Mouse (Mus musculus) E14TG2a.4 (cell line): ENCODE results near the gene Fnbp1l.

ENCODE experiments used
- H3K27me3 ChIP-seq: 2 replicates; pipeline ENCODE4 v1.6.1; 2014; ENCODE audit warnings: low read length, control low read depth; ENCODE audit not compliant: insufficient read depth
- H3K36me3 ChIP-seq: 2 replicates; pipeline ENCODE4 v1.6.1; 2014; ENCODE audit warnings: low read length, control low read depth; ENCODE audit not compliant: insufficient read depth
- H3K4me1 ChIP-seq: replicated peaks from 2 replicates; pipeline ENCODE4 v1.6.1; 2014; ENCODE audit warnings: low read depth, low read length, control low read depth
- H3K4me3 ChIP-seq: replicated peaks from 2 replicates; pipeline ENCODE4 v1.5.1; 2014; ENCODE audit warnings: mild to moderate bottlenecking, low read length
- H3K9me3 ChIP-seq: 2 replicates; pipeline ENCODE4 v1.6.1; 2014; ENCODE audit warnings: low read length, control low read depth
- CTCF ChIP-seq: conservative IDR thresholded peaks from 2 replicates; pipeline ENCODE4 v1.5.1; 2014; ENCODE audit warnings: low read length
- NANOG ChIP-seq: IDR thresholded peaks from 2 replicates; pipeline ENCODE4 v1.6.1; 2014; ENCODE audit warnings: borderline replicate concordance, low read length, mixed read lengths
- POU5F1 ChIP-seq: IDR thresholded peaks from 2 replicates; pipeline ENCODE4 v1.6.1; 2014; ENCODE audit warnings: low read length, borderline replicate concordance

Fnbp1l gene

GRCm38 (mm10) chr3:122586918-122587641 lies 32.4 kb downstream of the Fnbp1l start:
- TF ChIP-seq POU5F1 = no peak
- no peak for TF ChIP-seq NANOG
- no peak for TF ChIP-seq CTCF
- Histone ChIP-seq H3K4me3 (no peak overlapping the region), H3K27me3 (no peaks in the 10 kb centered on the region), H3K36me3 (peaks cover 24% of the 10 kb centered on the region), H3K9me3 (peaks cover 5% of the 10 kb centered on the region), H3K4me1 (no peaks in the 10 kb centered on the region)

DNA sequence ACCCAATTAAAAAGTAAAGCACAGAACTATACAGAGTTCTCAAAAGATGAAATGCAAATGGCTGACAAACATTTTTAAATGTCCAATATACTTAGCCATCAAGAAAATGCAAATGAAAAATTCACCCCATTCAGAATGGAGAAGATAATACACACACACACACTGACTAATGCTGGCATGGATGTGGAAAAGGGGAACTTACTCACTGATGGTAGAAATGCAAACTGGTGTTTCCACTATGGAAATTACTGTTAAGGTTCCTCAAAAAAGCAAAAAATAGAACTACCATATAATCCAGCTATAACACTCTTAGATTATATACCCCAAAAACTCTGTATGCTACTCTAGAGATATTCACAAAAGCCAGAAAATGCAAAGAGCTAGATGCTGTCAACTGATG lies 42.2 kb downstream of the Fnbp1l start:
- Histone ChIP-seq H3K9me3 (peaks cover 3% of the 10 kb centered on the region; the same call in 1 of the 2 replicates), H3K36me3 (peaks cover 4% of the 10 kb centered on the region), H3K4me3 (no peak overlapping the region), H3K4me1 (no peaks in the 10 kb centered on the region), H3K27me3 (no peaks in the 10 kb centered on the region)
- TF ChIP-seq NANOG (no peak), POU5F1 (no peak), CTCF (no peak)

DNA sequence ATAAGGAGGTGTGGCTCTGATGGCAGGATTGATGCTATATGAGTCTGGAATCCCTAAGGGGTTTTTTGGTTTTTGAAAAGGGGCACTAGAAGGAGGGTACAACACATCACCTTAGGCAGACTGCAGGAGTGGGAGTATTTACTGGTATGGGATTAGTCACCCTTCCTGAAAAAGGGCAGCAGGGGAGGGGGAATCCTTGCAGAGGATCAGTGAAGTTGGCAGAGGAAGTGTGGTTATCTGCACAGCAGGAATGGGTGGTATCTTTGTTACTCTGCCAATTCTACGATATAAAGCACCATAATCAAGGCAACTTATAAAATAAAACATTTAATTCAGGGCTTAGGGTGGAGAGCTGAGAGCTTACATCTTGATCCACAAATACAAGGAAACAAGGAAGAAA lies 44.6 kb downstream of the Fnbp1l start:
- no peaks in the 10 kb centered on the region for H3K27me3 ChIP-seq
- no peak overlapping the region for H3K4me3 ChIP-seq
- H3K36me3 ChIP-seq = peaks cover 6% of the 10 kb centered on the region
- H3K4me1 ChIP-seq = no peaks in the 10 kb centered on the region
- H3K9me3 ChIP-seq = peaks cover 3% of the 10 kb centered on the region; the same call in 1 of the 2 replicates
- no peak for TF ChIP-seq NANOG
- no peak for TF ChIP-seq POU5F1
- no peak for TF ChIP-seq CTCF

DNA sequence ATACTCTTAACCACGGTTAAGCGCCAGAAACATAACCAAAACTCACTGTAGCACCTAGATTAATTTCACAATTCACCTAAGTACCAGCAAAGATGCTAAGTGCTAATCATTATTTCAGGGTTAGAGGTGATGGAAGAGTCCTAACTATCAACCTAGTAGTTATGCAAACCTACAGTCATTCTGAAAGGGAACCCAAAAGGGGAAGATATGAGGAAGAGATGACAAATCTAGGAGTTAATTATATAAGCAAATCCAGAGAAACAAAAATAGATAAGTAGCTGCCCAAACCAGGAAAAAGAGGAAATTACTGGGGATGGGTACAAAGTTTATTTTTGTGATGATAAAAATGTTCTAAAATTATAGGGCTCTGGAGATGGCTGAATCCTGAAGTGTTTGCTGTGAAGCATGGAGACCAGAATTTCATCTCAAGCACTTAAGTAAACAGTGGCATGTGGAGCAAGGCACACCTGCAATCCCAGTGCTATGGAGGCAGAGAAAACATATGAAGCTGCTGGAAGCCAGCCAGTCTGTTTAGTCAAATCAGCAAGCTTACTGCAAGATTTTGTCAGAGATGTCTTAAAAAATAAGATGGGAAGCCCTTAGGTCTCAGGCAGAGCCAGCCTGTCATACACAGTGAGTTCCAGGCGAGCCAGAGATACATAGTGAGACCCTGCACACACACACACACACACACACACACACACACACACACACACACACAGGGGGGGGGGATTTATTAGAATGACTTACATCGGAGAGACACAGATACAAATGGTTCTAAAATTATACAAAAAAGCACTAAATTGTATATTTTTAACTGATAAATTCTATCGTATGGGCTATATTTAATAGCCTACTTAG lies 45.9 kb downstream of the Fnbp1l start:
- no peaks in the 10 kb centered on the region for H3K4me1 ChIP-seq
- H3K4me3 ChIP-seq = no peak overlapping the region
- no peak for TF ChIP-seq POU5F1
- TF ChIP-seq CTCF = no peak
- no peak for TF ChIP-seq NANOG
- no peaks in the 10 kb centered on the region for H3K27me3 ChIP-seq
- peaks cover 3% of the 10 kb centered on the region; the same call in 1 of the 2 replicates for H3K9me3 ChIP-seq
- peaks cover 10% of the 10 kb centered on the region for H3K36me3 ChIP-seq

GRCm38 (mm10) chr3:122566549-122566948 lies 53.0 kb downstream of the Fnbp1l start:
- Histone ChIP-seq H3K36me3 (peaks cover 23% of the 10 kb centered on the region), H3K4me1 (peaks cover 23% of the 10 kb centered on the region), H3K27me3 (no peaks in the 10 kb centered on the region), H3K4me3 (no peak overlapping the region), H3K9me3 (no peaks in the 10 kb centered on the region)
- TF ChIP-seq POU5F1 = no peak

GRCm38 (mm10) chr3:122566112-122566511 lies 53.4 kb downstream of the Fnbp1l start:
- no peak for TF ChIP-seq POU5F1
- no peak for TF ChIP-seq CTCF
- TF ChIP-seq NANOG = no peak
- peaks cover 23% of the 10 kb centered on the region for H3K4me1 ChIP-seq
- H3K27me3 ChIP-seq = no peaks in the 10 kb centered on the region
- H3K36me3 ChIP-seq = peaks cover 25% of the 10 kb centered on the region
- no peaks in the 10 kb centered on the region for H3K9me3 ChIP-seq
- H3K4me3 ChIP-seq = no peak overlapping the region

DNA sequence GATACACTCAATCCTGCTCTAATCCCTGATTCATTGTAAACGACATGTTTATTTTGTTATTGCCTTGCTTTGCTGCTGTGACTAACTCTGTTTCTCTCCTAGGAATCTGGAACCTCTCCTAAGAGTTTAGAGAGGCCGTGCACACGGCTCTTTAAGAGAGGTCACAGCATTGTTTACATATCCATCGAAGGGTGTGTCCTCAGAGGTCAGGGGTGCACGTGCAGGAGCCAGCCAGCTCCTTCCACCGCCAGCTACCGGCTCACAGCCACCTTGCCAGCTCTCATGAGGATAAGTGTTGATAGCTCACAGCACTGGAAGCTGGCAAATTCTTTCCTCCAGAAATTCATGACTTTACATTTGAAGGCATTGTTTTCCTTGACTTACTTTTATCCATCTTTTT lies 54.2 kb downstream of the Fnbp1l start:
- Histone ChIP-seq H3K4me1 (peaks cover 23% of the 10 kb centered on the region), H3K36me3 (peaks cover 25% of the 10 kb centered on the region), H3K9me3 (no peaks in the 10 kb centered on the region), H3K27me3 (no peaks in the 10 kb centered on the region), H3K4me3 (no peak overlapping the region)
- TF ChIP-seq NANOG = no peak
- TF ChIP-seq CTCF = no peak
- no peak for TF ChIP-seq POU5F1

- no peak overlapping the region for H3K4me3 ChIP-seq
- no peaks in the 10 kb centered on the region for H3K27me3 ChIP-seq
- TF ChIP-seq NANOG (no peak), CTCF (no peak), POU5F1 (no peak)
- H3K36me3 ChIP-seq = peaks cover 17% of the 10 kb centered on the region; the same call in 1 of the 2 replicates
- H3K9me3 ChIP-seq = no peaks in the 10 kb centered on the region
- no peaks in the 10 kb centered on the region for H3K4me1 ChIP-seq
These were observed 61.7 kb downstream of the Fnbp1l start for GRCm38 (mm10) chr3:122557766-122558165.
